Mouse (Mus musculus) C2C12 (cell line): ENCODE data around the gene Mat2a.

Experiments used
- CTCF ChIP-seq: IDR thresholded peaks from one replicate; pipeline ENCODE4 v1.5.1; 2011; ENCODE audit not compliant: control insufficient read depth, insufficient read depth, insufficient read length
- MYOG ChIP-seq: IDR thresholded peaks from one replicate; pipeline ENCODE4 v1.6.1; 2011; ENCODE audit not compliant: control insufficient read depth, insufficient read length; ENCODE audit errors: extremely low read depth

DNA sequence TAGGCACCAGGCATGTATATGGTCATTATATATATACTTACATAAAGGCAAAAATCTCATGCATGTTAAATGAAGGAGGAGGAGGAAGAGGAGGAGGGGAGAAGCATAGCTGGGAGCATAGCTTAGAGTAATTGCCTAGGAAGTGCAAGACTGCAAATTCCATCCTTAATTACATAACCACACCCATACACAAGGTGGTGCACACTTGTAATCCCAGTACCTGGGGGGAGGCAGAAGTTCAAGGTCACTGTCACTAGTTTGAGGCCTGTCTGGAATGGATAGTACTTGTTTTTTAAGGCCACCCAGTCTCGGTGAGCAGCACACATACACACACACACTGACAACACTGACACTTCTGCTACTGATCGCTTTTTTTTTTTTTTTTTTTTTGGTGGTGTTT, 13.0 kb upstream of the Mat2a start:
- TF ChIP-seq CTCF (no peak), MYOG (no peak)
